Mouse (Mus musculus) olfactory bulb, adult 2 months (tissue): Measurements from ENCODE around the gene Cacna1c.

Source experiments
- CTCF ChIP-seq: fragments of 200-500 bp; IDR thresholded peaks from 2 replicates; pipeline ENCODE4 v1.5.1; 2012; ENCODE audit warnings: low read depth, mild to moderate bottlenecking, low read length, moderate library complexity; ENCODE audit not compliant: insufficient read depth
- POLR2A ChIP-seq: fragments of 200-500 bp; IDR thresholded peaks from 2 replicates; pipeline ENCODE4 v1.6.1; 2012; ENCODE audit warnings: mild to moderate bottlenecking, low read depth, low read length, moderate library complexity; ENCODE audit not compliant: insufficient read depth

DNA sequence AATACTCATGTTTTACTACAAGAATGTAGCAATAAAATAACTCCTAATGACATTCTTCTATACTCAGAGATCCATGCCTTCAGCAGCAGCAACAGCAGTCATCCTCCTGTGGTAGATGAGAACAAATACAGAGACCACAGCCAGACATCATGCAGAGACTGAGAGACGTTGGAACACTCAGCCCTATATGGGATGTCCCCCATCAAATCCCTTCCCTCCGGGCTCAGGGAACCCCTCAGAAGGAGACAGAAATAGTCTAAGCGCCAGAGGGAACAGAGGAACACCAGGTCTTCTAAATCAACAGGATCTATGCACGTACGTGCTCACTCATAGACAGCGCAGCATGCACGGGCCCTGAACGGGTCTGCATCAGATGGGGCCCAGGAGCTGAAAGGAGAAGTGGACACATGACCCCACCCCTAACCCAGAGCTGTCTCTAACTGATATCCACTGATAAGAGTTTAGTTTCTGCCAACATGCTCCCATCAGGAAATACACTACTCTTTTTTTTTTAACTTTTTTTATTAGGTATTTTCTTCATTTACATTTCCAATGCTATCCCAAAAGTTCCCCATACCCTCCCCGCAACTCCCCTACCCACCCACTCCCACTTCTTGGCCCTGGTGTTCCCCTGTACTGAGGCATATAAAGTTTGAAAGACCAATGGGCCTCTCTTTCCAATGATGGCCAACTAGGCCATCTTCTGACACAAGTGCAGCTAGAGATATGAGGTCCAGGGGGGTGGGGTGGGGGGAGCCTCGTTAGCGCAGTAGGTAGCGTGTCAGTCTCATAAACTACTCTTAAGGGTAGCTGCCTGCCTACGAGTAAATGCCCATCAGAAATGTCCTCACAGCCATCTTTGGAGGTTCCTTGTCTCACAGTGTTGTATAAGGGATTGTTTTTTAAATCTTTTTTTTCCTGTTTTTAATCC, 182.8 kb downstream of the Cacna1c start:
- TF ChIP-seq CTCF (no peak), POLR2A (no peak)
